Comparison of ENCODE assay signal across 8 mouse cellular contexts in genomic region chr10:81502658-81503057, GRCm38 (mm10). TPM values are rescaled to one million over a fixed set of nuclear protein-coding genes. Genes with fewer than 3 reads are reported as not detected.
DNase-seq lines count a peak whose midpoint lies in the region; ATAC-seq and TF ChIP-seq lines count a peak whose summit lies in the region.

No protein-coding gene starts in this region.

- H3K9ac ChIP-seq in ES-E14 (ENCODE audit: insufficient read depth, low read depth, low read length, poor library complexity, severe bottlenecking): peak overlapping the region; percentile 45; the same call in 1 of the 2 replicates
- peak overlapping the region; percentile 46 for H3K9ac ChIP-seq in forebrain, embryonic 16.5 days (replicated peaks; ENCODE audit: low read depth, low read length)
- H3K9ac ChIP-seq in lung, embryonic 16.5 days (ENCODE audit: low read length): peak overlapping the region; percentile 61

- peaks cover 5% of the 10 kb centered on the region; the same call in 1 of the 2 replicates for H3K36me3 ChIP-seq in ES-E14 (ENCODE audit: control insufficient read depth, insufficient read depth, low read length, poor library complexity, severe bottlenecking)
- H3K36me3 ChIP-seq in forebrain, embryonic 16.5 days (ENCODE audit: control insufficient read depth, insufficient read depth): no peaks in the 10 kb centered on the region
- no peaks in the 10 kb centered on the region for H3K36me3 ChIP-seq in lung, embryonic 16.5 days (ENCODE audit: control insufficient read depth, insufficient read depth, low read length)

- H3K4me2 ChIP-seq in forebrain, embryonic 16.5 days (ENCODE audit: low read length): peak overlapping the region; percentile 72
- peak overlapping the region; percentile 74 for H3K4me2 ChIP-seq in lung, embryonic 16.5 days (ENCODE audit: low read depth, low read length)

- peaks cover 0 to 20% of the 10 kb centered on the region in 2 experiments; a peak in 2 of 4 replicates for H3K4me1 ChIP-seq in ES-E14 (ENCODE audit: control insufficient read depth in 2 of 2, insufficient read depth in 2 of 2, low read length in 2 of 2, poor library complexity in 1 of 2)
- H3K4me1 ChIP-seq in forebrain, embryonic 16.5 days (replicated peaks; ENCODE audit: control insufficient read depth, insufficient read depth, low read length): peaks cover 4% of the 10 kb centered on the region; the same call in 1 of the 2 replicates
- H3K4me1 ChIP-seq in lung, embryonic 16.5 days (replicated peaks; ENCODE audit: control insufficient read depth, insufficient read depth, low read length): no peaks in the 10 kb centered on the region

- peak; percentile 42 for ATAC-seq in forebrain, embryonic 16.5 days
- peak; percentile 41 for ATAC-seq in lung, embryonic 16.5 days (ENCODE audit: low read depth)

- H3K27me3 ChIP-seq in forebrain, embryonic 16.5 days (replicated peaks; ENCODE audit: control insufficient read depth, insufficient read depth, low read length): no peaks in the 10 kb centered on the region
- H3K27me3 ChIP-seq in lung, embryonic 16.5 days (ENCODE audit: control insufficient read depth, insufficient read depth, low read depth, low read length): no peaks in the 10 kb centered on the region; the same call in 1 of the 2 replicates

- DNase-seq in ES-E14 (ENCODE audit: low read depth, low spot score): no peak
- DNase-seq in cerebellum, adult 18-20 months: peak; percentile 91 to 96
- DNase-seq in heart, postnatal 4 days: peak; percentile 94
- DNase-seq in layer of hippocampus, adult 8-10 months (ENCODE audit: low spot score in 2 of 2): peak; percentile 74 to 92
- peak; percentile 93 for DNase-seq in ovary, postnatal 14 days (ENCODE audit: low spot score)
- peak; percentile 82 to 95 for DNase-seq in thymus, postnatal 10 days (ENCODE audit: low spot score in 2 of 2)

- in situ Hi-C loops in ES-E14 (cut with MboI; ENCODE audit: low sequenced_read_pairs in 2 of 2, unreplicated experiment in 2 of 2): no loop called here

- 5% methylated on average over 36 of the region's 36 CpGs for WGBS in forebrain, embryonic 16.5 days
- 9% methylated on average over 36 of the region's 36 CpGs for WGBS in lung, embryonic 16.5 days

- H3K9me3 ChIP-seq in ES-E14 (ENCODE audit: control insufficient read depth, insufficient read depth, low read depth, low read length): no peaks in the 10 kb centered on the region
- no peaks in the 10 kb centered on the region for H3K9me3 ChIP-seq in forebrain, embryonic 16.5 days (ENCODE audit: control insufficient read depth, low read length)
- no peaks in the 10 kb centered on the region for H3K9me3 ChIP-seq in lung, embryonic 16.5 days (ENCODE audit: control insufficient read depth, low read length)

- H3K4me3 ChIP-seq in ES-E14 (ENCODE audit: insufficient read depth in 1 of 2, low read depth in 1 of 2, low read length in 2 of 2, poor library complexity in 1 of 2, severe bottlenecking in 1 of 2): peak overlapping the region; percentile 43 to 63
- H3K4me3 ChIP-seq in forebrain, embryonic 16.5 days (replicated peaks; ENCODE audit: low read length): peak overlapping the region; percentile 48
- peak overlapping the region; percentile 42 for H3K4me3 ChIP-seq in lung, embryonic 16.5 days (ENCODE audit: low read length)

- no peak overlapping the region for H3K27ac ChIP-seq in ES-E14 (ENCODE audit: insufficient read depth, low read depth, low read length, poor library complexity, severe bottlenecking)
- H3K27ac ChIP-seq in forebrain, embryonic 16.5 days (ENCODE audit: low read length): no peak overlapping the region
- no peak overlapping the region for H3K27ac ChIP-seq in lung, embryonic 16.5 days (ENCODE audit: low read length)

TF ChIP-seq in ES-E14, 5 proteins besides CTCF, POLR2A, EP300 and RAD21:
- TF ChIP-seq CHD2 (IDR thresholded peaks at IDR 0.05; ENCODE audit: low read depth, low read length): no peak
- TF ChIP-seq ZNF384 (IDR thresholded peaks at IDR 0.05; ENCODE audit: low read depth, low read length): no peak
- TF ChIP-seq ZC3H11A (IDR thresholded peaks at IDR 0.05; ENCODE audit: borderline replicate concordance, low read depth, low read length): peak; percentile 45; the same call in 1 of the 2 replicates
TF ChIP-seq in ES-E14: peak in this region for 1.

RNA-seq across cellular contexts. Expression of gene S1pr4, which starts 2.7 kb away (rescaled TPM):
- total RNA-seq in ES-E14 (2012; rRNA removed): 0.94 and 1.9 TPM in 2 replicates
- 0.40 and 0.53 TPM in 2 replicates for polyA plus RNA-seq in forebrain, embryonic 16.5 days (2015; fragmentation: Nextera tagmentation; extraction: Ambion mirVana)
- under 1 TPM; 0.50 to 0.57 TPM for total RNA-seq in heart, postnatal 4 days (2021)
- under 1 TPM; 0.51 to 0.80 (median 0.58) TPM for total RNA-seq in layer of hippocampus, adult 8-10 months (2022)
- 2.8 and 4.1 TPM in 2 replicates for polyA plus RNA-seq in lung, embryonic 16.5 days (2015; fragmentation: Nextera tagmentation; extraction: Ambion mirVana)

RNA-seq across cellular contexts. Expression of gene Ncln, which starts 6.5 kb away (rescaled TPM):
- 254 and 393 TPM in 2 replicates for total RNA-seq in ES-E14 (2012; rRNA removed)
- 70.4 and 80.9 TPM in 2 replicates for polyA plus RNA-seq in forebrain, embryonic 16.5 days (2015; fragmentation: Nextera tagmentation; extraction: Ambion mirVana)
- total RNA-seq in heart, postnatal 4 days (2021): 10 to 100 TPM; 57.1 to 62.3 TPM
- 10 to 100 TPM; 74.1 to 88.0 (median 82.8) TPM for total RNA-seq in layer of hippocampus, adult 8-10 months (2022)
- polyA plus RNA-seq in lung, embryonic 16.5 days (2015; fragmentation: Nextera tagmentation; extraction: Ambion mirVana): 82.9 and 83.6 TPM in 2 replicates

RNA-seq across cellular contexts. Expression of gene Celf5, which starts 20.1 kb away (rescaled TPM):
- total RNA-seq in ES-E14 (2012; rRNA removed): 5.0 and 8.2 TPM in 2 replicates
- 75.3 and 93.0 TPM in 2 replicates for polyA plus RNA-seq in forebrain, embryonic 16.5 days (2015; fragmentation: Nextera tagmentation; extraction: Ambion mirVana)
- total RNA-seq in heart, postnatal 4 days (2021): under 1 TPM; 0.09 to 0.33 TPM
- 100 to 1,000 TPM; 230 to 284 (median 256) TPM for total RNA-seq in layer of hippocampus, adult 8-10 months (2022)
- polyA plus RNA-seq in lung, embryonic 16.5 days (2015; fragmentation: Nextera tagmentation; extraction: Ambion mirVana): 0.40 and 0.67 TPM in 2 replicates

RNA-seq across cellular contexts. Expression of gene Gna15, which starts 21.4 kb away (rescaled TPM):
- total RNA-seq in ES-E14 (2012; rRNA removed): 11.8 and 16.6 TPM in 2 replicates
- polyA plus RNA-seq in forebrain, embryonic 16.5 days (2015; fragmentation: Nextera tagmentation; extraction: Ambion mirVana): 0.42 and 0.76 TPM in 2 replicates
- total RNA-seq in heart, postnatal 4 days (2021): under 1 TPM; 0.48 to 0.56 TPM
- 1 to 10 TPM; 2.5 to 9.7 (median 5.7) TPM for total RNA-seq in layer of hippocampus, adult 8-10 months (2022)
- polyA plus RNA-seq in lung, embryonic 16.5 days (2015; fragmentation: Nextera tagmentation; extraction: Ambion mirVana): 1.8 and 2.2 TPM in 2 replicates

RNA-seq across cellular contexts. Expression of gene Gna11, which starts 42.3 kb away (rescaled TPM):
- 52.1 and 53.4 TPM in 2 replicates for total RNA-seq in ES-E14 (2012; rRNA removed)
- 106 and 112 TPM in 2 replicates for polyA plus RNA-seq in forebrain, embryonic 16.5 days (2015; fragmentation: Nextera tagmentation; extraction: Ambion mirVana)
- 10 to 100 TPM; 58.5 to 62.7 TPM for total RNA-seq in heart, postnatal 4 days (2021)
- 100 to 1,000 TPM; 106 to 120 (median 114) TPM for total RNA-seq in layer of hippocampus, adult 8-10 months (2022)
- polyA plus RNA-seq in lung, embryonic 16.5 days (2015; fragmentation: Nextera tagmentation; extraction: Ambion mirVana): 68.7 and 70.9 TPM in 2 replicates

Comparison
In these comparisons a context has a peak if more than half of its experiments do, and no peak if none do; other contexts are left out.
1. RNA of gene Celf5, which starts 20.1 kb away (total RNA-seq): 230 to 284 TPM in layer of hippocampus, adult 8-10 months; 5.0 to 8.2 TPM in ES-E14 and 0.09 to 0.33 TPM in heart, postnatal 4 days; every median in the first group is over 10 times any median in the second.
2. Peak in every context shown above with its lines, with median percentiles within 50 percentile points of each other: H3K4me3 ChIP-seq and H3K9ac ChIP-seq.